Mouse (Mus musculus): Measurements from ENCODE around the gene Tmem189. TPM values are rescaled to one million over a fixed set of nuclear protein-coding genes. Genes with fewer than 3 reads are reported as not detected.
A peak's percentile ranks its signal among the peaks of the same experiment; 100 is the strongest.
"Not testable (repeated sequence)": the region's sequence is repeated elsewhere in the genome, so short reads cannot be mapped to it uniquely, and the experiment has no call there.

Tmem189 gene
- polyA plus RNA-seq, 1 experiment from 2014 or later: 47.3 TPM

DNA sequence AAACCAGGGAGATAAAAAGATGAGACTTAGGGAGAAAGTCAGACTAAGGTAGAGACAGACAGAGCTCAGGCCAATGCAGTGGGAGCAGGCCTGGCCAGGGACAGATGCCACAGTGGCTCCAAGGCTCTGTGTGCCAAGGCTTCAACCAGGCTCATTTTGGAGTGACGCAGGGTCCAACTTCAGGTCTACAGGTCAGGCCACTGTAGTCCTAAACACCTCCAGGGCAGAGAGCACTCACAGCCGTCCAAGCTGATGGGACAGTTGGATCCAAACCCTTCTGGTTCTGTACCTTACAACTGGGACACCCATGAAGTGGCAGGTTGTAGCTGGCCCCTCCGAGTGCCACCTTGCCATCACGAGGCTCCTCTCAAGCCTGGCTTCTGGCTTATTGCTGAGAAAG is 31.6 kb downstream of the Tmem189 start:
- H3K9me3 ChIP-seq (replicated peaks): no peaks in the 10 kb centered on the region
- no peak for ATAC-seq (replicated peaks; ENCODE audit: low FRiP score)
- 83% methylated on average over 4 of the region's 4 CpGs for WGBS
- no peak overlapping the region for H3K4me2 ChIP-seq
- no peak overlapping the region for H3K4me3 ChIP-seq (replicated peaks)
- peaks cover 5% of the 10 kb centered on the region; the same call in 1 of the 2 replicates for H3K27me3 ChIP-seq
- peak overlapping the region; percentile 16; the same call in 1 of the 2 replicates for H3K9ac ChIP-seq
- peaks cover 58% of the 10 kb centered on the region for H3K4me1 ChIP-seq
- 0 out of 2 replicates have a peak overlapping the region, but pooled peaks have one; percentile 89 for H3K27ac ChIP-seq
- H3K36me3 ChIP-seq: peaks cover 20% of the 10 kb centered on the region

DNA sequence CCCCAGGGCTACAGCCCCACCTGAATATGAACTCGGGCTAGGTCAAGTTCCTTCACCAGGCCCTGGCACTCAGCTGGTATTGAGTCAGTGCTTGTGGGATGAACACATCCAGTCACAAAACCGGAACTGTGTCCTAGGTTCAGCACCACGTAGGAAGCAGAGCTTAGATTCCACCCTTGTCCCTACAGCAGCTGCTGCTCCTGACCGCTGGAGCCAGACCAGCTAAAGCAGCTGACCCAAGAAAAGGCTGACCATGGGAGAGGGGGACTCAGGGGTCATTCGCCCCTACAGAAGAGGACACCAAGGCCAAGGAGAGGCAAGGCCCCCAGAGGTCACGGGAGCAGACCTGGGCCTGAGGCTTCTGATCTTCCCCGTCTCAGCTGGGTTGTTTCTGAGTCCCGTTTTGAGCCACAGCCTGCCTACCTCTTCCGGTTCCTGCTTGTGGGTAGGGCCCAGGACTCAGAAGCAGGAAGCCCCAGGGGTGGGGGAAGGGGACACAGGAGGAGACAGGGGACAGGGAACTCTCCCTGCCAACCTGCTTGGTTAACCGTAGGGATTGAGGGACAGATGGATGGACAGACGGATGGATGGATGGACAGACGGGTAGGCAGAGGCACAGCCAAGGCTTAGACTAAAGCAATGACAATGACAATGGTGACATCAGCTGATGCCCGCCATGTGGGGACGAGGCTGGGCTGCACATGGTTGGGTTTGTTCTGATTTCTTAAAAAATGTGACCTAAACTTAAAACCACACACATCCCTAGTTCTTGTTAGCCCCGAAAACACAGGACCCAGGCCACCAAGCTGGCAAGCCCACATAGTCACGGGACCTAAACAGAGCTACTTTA is 32.8 kb downstream of the Tmem189 start:
- H3K27me3 ChIP-seq: no peaks in the 10 kb centered on the region
- WGBS: 70% methylated on average over 16 of the region's 16 CpGs
- ATAC-seq (replicated peaks; ENCODE audit: low FRiP score): no peak
- no peak overlapping the region for H3K4me3 ChIP-seq (replicated peaks)
- H3K9ac ChIP-seq: no peak overlapping the region
- H3K4me1 ChIP-seq: peaks cover 51% of the 10 kb centered on the region
- peak overlapping the region; percentile 30; the same call in 1 of the 2 replicates for H3K4me2 ChIP-seq
- H3K36me3 ChIP-seq: peaks cover 29% of the 10 kb centered on the region
- H3K27ac ChIP-seq: peak overlapping the region; percentile 60
- H3K9me3 ChIP-seq (replicated peaks): no peaks in the 10 kb centered on the region

DNA sequence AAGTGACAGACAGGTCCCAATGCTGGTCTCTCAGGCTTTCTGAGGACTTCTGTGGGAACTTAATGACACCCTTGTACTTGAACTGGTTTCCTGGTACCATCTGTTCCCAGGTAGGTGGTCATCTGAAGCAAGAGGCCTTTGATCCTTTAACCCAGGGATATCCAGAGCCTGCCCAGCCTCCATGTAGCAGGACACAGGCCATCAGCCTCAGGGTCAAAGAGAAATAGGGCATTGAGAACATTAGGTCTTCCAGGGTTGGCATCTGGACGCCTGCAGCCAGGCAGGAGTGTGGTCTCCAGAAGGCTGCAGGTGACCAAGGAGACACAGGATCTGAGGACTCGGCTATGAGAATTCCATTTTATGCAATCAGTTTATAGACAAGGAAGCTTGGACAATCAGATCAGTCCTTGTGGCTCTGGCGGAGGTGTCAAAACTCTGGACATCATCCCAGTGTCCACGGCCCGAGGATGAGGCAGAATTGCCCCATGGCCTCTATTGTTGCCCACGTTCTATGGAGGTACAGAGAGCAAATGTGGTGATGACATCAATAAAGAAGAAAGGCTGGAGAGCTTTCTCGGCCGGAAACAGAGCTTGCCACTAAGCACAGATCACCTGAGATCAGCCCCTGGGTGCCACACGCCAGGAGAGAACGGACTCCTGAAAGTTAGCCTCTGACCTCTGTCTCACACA is 34.6 kb downstream of the Tmem189 start:
- 76% methylated on average over 10 of the region's 10 CpGs for WGBS
- Histone ChIP-seq H3K27ac (no peak overlapping the region), H3K36me3 (peaks cover 40% of the 10 kb centered on the region), H3K9me3 (replicated peaks) (no peaks in the 10 kb centered on the region), H3K4me2 (no peak overlapping the region), H3K4me1 (peaks cover 41% of the 10 kb centered on the region), H3K4me3 (replicated peaks) (no peak overlapping the region), H3K27me3 (no peaks in the 10 kb centered on the region), H3K9ac (no peak overlapping the region)
- no peak for ATAC-seq (replicated peaks; ENCODE audit: low FRiP score)

DNA sequence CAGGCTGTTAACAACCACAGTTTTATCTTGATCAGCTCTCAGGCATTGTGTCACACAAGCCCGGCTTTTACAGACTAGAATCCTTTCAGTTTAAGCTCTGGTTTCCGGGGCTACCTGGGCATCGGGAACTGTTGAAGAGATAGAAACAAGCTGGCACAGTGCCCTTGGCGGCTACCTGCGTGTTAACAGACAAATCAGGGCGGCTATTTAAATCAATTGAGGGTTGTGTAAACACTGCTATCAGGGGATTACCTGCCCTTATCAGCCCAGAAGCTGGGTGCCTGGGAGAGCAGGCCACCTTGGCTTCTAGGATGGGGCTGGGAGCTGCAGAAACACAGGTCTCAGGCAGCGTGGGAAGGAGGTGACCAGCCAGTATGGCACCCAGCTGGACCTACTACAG is 36.9 kb downstream of the Tmem189 start:
- no peak for ATAC-seq (replicated peaks; ENCODE audit: low FRiP score)
- Histone ChIP-seq H3K9me3 (replicated peaks) (no peaks in the 10 kb centered on the region), H3K4me3 (replicated peaks) (no peak overlapping the region), H3K9ac (no peak overlapping the region), H3K36me3 (peaks cover 40% of the 10 kb centered on the region), H3K4me1 (peaks cover 18% of the 10 kb centered on the region), H3K4me2 (no peak overlapping the region), H3K27ac (no peak overlapping the region), H3K27me3 (no peaks in the 10 kb centered on the region)
- WGBS: 88% methylated on average over 7 of the region's 7 CpGs

DNA sequence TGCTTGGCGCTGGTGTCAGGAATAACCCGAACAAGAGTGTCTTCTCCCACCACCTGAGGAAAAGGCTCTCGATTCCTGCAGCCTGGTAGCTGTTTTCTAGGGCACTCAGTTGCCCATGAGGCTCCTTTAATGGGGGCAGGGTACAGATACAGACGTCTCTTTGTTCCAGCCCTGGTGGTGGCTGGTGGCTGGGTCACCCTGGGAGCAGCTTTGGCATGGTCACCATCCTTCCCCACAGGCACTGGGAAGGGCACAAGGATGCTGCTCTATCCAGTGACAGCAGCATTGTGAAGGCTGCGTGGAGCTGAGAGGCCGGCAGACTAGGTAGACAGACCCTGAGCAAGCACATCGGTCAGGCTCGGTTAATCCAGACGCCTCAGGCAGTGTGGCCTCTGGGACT is 38.0 kb downstream of the Tmem189 start:
- Histone ChIP-seq H3K9ac (no peak overlapping the region), H3K27ac (no peak overlapping the region), H3K36me3 (peaks cover 47% of the 10 kb centered on the region), H3K27me3 (no peaks in the 10 kb centered on the region), H3K9me3 (replicated peaks) (no peaks in the 10 kb centered on the region), H3K4me1 (peaks cover 8% of the 10 kb centered on the region), H3K4me3 (replicated peaks) (no peak overlapping the region), H3K4me2 (no peak overlapping the region)
- 88% methylated on average over 9 of the region's 9 CpGs for WGBS
- no peak for ATAC-seq (replicated peaks; ENCODE audit: low FRiP score)

DNA sequence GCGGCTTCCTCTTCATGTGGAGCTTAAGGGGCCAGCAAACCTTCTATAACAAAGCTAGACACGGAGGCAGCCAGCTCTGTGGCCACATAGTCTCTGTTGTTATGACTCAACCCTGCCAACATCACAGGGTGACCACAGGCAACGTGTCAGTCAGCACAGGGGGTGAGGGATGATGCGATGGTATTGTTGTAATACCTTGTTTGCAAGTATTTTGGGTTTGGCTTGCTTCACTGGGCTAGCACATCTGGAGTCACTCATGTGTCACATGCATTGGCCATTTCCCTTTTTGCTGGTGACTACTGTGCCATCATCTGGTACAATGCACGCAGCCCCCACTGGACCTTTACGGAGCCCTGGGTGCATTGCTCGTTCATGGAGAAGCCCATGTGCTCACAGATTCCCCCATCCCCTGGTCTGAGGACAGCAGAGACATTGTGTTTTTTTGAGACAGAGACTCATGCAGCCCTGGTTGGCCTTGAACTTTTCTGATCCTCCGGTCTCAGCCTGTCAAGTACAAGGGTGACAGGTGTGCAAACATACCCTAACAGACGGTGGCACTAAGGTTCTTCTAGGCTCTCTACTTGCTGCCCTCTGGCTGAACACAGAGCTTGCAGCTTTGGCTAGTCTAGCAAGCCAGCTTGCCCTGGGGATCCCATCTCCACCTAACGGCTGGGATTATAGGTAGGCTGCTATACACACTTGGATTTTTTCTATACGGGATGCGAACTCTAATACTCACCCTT is 40.2 kb downstream of the Tmem189 start:
- H3K9me3 ChIP-seq (replicated peaks): no peaks in the 10 kb centered on the region
- H3K9ac ChIP-seq: no peak overlapping the region
- H3K36me3 ChIP-seq: peaks cover 61% of the 10 kb centered on the region
- H3K4me1 ChIP-seq: 0 out of 2 replicates have a peak, but pooled peaks cover under 1% of the 10 kb centered on the region
- no peaks in the 10 kb centered on the region for H3K27me3 ChIP-seq
- H3K27ac ChIP-seq: no peak overlapping the region
- H3K4me3 ChIP-seq (replicated peaks): no peak overlapping the region
- no peak overlapping the region for H3K4me2 ChIP-seq
- no peak for ATAC-seq (replicated peaks; ENCODE audit: low FRiP score)
- WGBS: 87% methylated on average over 12 of the region's 12 CpGs

DNA sequence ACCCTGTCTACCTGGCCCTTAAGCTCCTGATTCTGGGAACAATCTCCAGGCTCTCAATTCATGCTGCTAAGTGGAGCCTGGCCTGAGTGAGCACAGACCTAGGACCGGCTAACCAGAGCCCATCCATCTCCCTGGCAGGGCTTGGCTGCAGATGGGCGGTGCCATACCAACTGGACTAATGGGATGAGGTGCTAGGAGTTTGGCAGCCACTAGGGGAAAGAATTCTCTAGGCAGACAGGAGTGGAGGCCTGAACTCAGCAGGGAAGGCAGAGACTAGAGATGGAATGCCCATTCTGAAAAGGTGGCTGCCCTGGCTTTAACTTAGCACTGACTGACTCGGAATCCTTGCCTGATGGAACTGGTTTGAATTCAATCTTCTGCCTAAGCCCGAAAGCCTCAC is 43.2 kb downstream of the Tmem189 start:
- ATAC-seq (replicated peaks; ENCODE audit: low FRiP score): no peak; the same call in 1 of the 2 replicates
- Histone ChIP-seq H3K27me3 (no peaks in the 10 kb centered on the region), H3K27ac (no peak overlapping the region), H3K4me3 (replicated peaks) (no peak overlapping the region), H3K36me3 (peaks cover 56% of the 10 kb centered on the region), H3K9me3 (replicated peaks) (no peaks in the 10 kb centered on the region), H3K4me1 (no peaks in the 10 kb centered on the region), H3K4me2 (no peak overlapping the region), H3K9ac (no peak overlapping the region)
- 72% methylated on average over 4 of the region's 4 CpGs for WGBS

DNA sequence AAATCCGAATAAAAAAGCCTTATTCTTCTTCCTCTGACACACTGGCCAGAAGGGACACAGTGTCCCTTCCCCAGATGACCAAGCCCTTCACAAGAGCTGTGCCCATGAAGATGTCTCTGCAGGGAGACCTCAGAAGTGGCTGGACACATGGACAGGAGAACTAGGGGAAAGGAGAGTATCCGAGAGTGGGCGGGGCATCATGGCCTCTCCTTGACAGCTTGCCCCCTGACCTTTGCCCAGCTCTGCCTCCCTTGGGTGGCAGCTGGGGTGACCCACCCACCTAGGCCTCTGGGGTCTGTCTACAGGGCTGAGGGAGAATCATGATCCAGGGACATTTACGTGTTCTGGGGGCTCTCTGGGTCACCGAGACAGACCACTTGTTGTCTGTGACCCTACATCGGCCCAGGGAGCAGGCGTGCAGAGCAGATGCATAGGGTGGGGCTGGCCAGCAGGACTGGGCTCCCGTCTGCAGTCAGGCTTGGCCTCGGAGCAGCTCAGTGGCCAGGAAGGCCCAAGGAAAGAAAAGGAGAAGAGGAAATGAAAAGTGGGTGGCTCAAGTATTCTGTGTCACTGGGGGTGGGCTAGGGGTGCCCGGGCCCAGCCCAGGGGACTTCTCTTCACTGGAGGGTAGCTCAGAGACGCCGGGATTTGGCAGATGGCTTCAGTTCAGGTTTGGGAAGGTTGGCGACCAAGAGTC is 46.1 kb downstream of the Tmem189 start:
- H3K4me2 ChIP-seq; H3K27me3 ChIP-seq; H3K4me3 ChIP-seq (replicated peaks); H3K27ac ChIP-seq; ATAC-seq (replicated peaks; ENCODE audit: low FRiP score); H3K9ac ChIP-seq; H3K9me3 ChIP-seq (replicated peaks); H3K4me1 ChIP-seq: not testable (repeated sequence)
- peaks cover 50% of the 10 kb centered on the region for H3K36me3 ChIP-seq
- 83% methylated on average over 13 of the region's 13 CpGs for WGBS

DNA sequence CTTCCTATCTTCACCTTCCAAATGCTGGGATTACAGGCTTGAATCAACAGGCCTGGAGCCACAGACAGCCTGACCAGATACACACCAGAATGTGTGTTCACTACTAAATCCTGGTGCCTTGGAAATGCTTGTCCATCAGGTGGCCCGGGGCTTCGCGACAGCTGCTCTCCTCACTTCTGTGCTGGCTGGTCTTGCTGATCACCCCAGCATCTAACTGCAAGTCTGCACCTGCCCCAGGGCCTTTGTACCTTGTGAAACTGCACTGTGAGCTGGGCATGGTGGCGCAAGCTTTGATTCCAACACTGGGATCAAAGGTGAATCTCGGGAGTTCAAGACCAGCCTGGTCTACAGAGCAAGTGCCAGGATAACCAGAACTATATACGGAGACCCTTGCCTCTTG is 47.5 kb downstream of the Tmem189 start:
- Histone ChIP-seq H3K36me3 (peaks cover 48% of the 10 kb centered on the region), H3K4me3 (replicated peaks) (no peak overlapping the region), H3K27ac (no peak overlapping the region), H3K27me3 (no peaks in the 10 kb centered on the region), H3K9ac (no peak overlapping the region), H3K4me2 (no peak overlapping the region), H3K9me3 (replicated peaks) (no peaks in the 10 kb centered on the region), H3K4me1 (no peaks in the 10 kb centered on the region)
- ATAC-seq (replicated peaks; ENCODE audit: low FRiP score): no peak
- WGBS: 91% methylated on average over 6 of the region's 6 CpGs

DNA sequence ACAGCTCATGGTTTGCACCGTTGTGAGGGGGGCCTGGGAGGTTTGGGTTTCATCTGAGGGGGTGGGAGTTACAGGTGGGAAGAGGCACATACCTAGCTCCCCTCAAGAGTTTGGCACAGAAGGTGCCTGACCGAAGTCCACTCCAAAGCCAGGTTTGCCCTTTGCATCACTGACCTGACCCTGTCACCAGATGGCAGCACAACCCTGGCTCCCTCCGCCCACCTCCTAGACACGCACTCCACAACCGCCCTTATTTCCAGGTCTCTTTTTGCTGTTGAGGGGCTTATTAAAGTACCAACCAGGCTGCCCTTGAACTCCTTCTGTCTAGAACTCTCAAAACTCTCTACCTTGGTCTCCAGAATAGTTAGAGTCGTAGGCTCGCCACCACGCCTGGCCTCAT is 48.3 kb downstream of the Tmem189 start:
- no peaks in the 10 kb centered on the region for H3K9me3 ChIP-seq (replicated peaks)
- H3K9ac ChIP-seq: no peak overlapping the region
- H3K4me3 ChIP-seq (replicated peaks): no peak overlapping the region
- H3K36me3 ChIP-seq: peaks cover 43% of the 10 kb centered on the region
- no peak overlapping the region for H3K27ac ChIP-seq
- no peak overlapping the region for H3K4me2 ChIP-seq
- H3K27me3 ChIP-seq: no peaks in the 10 kb centered on the region
- no peak for ATAC-seq (replicated peaks; ENCODE audit: low FRiP score)
- H3K4me1 ChIP-seq: no peaks in the 10 kb centered on the region
- WGBS: 45% methylated on average over 8 of the region's 8 CpGs

DNA sequence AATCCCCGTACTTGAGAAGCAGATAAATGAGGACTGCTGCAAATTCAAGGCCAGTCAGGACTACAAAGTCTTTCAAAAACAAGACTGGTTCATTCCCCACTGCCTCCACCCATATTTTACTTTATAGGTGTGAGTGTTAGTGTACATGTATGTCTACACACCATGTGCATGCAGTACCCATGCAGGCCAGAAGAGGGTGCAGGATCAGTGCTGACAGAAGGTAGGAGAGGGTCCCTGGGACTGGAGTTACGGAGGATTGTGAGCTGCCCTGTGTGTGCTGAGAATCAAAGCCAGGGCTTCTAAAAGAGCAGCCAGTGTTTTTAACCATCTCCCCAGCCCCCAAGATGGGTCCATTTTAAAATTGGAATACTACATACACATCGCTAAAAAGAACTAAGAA is 49.3 kb downstream of the Tmem189 start:
- H3K4me1 ChIP-seq: no peaks in the 10 kb centered on the region
- H3K4me2 ChIP-seq: no peak overlapping the region
- H3K9me3 ChIP-seq (replicated peaks): no peaks in the 10 kb centered on the region
- H3K4me3 ChIP-seq (replicated peaks): no peak overlapping the region
- no peak for ATAC-seq (replicated peaks; ENCODE audit: low FRiP score)
- 83% methylated on average over 3 of the region's 3 CpGs for WGBS
- H3K36me3 ChIP-seq: peaks cover 32% of the 10 kb centered on the region
- no peak overlapping the region for H3K27ac ChIP-seq
- H3K9ac ChIP-seq: no peak overlapping the region
- H3K27me3 ChIP-seq: no peaks in the 10 kb centered on the region
